Mouse (Mus musculus) heart, postnatal 0 days (tissue): ENCODE data around the gene Itga1.

Source experiments
- CTCF ChIP-seq: IDR thresholded peaks from 2 replicates; pipeline ENCODE4 v1.5.1; 2016; ENCODE audit warnings: antibody characterized with exemption, control low read depth, low read depth
- EP300 ChIP-seq: IDR thresholded peaks from 2 replicates; pipeline ENCODE4 v1.6.1; 2016; ENCODE audit warnings: antibody characterized with exemption, low read depth

DNA sequence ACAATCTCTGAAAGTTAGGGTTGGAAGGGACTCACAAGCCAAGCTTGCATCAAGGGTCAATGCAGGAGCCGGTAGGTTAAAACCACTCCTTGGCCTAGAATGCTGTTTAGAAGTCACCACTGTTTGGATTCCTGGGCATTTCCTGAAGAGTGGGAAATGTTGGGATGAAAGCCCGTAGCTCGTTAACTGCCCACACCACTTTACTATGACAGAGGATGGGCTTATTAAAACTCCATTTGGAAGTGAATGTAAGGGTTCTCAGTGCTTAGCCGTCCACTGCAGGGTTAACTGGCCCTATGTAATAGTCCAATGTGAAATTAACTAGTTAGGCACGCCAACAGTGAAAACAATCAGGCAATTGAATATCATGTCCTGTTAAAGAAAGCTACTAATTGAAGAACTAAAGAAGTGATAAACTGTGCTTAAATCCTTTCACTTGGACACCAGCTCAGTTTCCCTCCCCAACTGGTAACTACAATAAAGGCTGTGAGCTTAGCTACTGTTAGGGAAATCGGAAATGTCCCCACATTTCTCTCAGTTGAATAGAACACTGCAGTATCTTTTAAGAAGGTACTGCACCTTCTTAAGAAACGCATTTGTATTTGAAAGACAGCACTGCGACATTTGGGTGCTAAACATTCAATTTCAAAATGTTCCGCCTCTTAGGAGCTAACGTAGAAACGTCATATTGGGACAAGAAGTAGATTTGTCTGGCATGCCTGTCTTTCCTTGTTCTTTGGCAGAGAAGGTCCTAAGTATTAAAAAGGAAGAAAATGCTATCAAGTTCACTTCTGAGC, 1.2 kb downstream of the Itga1 start:
- TF ChIP-seq CTCF (no peak), EP300 (no peak)
